ENCODE assay signal across 17 mouse cellular contexts in the genomic region with DNA sequence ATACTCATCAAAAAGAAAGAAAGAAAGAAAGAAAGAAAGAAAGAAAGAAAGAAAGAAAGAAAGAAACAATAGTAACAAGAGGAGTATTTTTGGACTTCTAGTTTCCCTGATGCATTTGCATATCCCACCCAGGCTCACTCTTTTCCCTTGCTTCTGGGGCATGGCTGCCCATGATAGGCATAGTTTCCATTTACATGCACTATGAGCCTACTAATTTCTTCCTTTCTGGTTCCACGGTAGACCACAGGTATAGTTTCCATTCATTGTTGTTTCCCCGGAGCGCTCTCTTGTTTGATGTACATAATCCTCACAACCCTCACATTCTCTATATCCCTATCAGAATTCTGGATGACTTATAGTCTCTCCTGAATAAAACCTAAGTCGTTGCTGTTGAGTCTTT.
"Had no signal": no experiment of that assay in that cellular context is flagged by ENCODE, and none has a peak within 500 bp of the region (broad histone marks: within the 10 kb centered on the region; RNA-seq: fewer than 3 reads in every experiment).

No protein-coding gene starts in this region.

- H3K4me1 ChIP-seq: lung, embryonic 15.5 days; midbrain, embryonic 13.5 days; midbrain, embryonic 15.5 days; neural tube, embryonic 12.5 days; stomach, embryonic 15.5 days had no signal

- DNase-seq: liver, postnatal 0 days; lung, adult 2 months; lung, postnatal 14 days; lung, postnatal 36 days; right cerebral cortex, postnatal 14 days; thymus, adult 18-20 months; thymus, postnatal 14 days; thymus, postnatal 36 days had no signal

- H3K36me3 ChIP-seq: lung, embryonic 15.5 days; midbrain, embryonic 13.5 days; midbrain, embryonic 15.5 days; neural tube, embryonic 12.5 days; stomach, embryonic 15.5 days had no signal

- H3K9ac ChIP-seq: liver, postnatal 0 days; lung, embryonic 15.5 days; midbrain, embryonic 13.5 days; midbrain, embryonic 15.5 days; neural tube, embryonic 12.5 days; stomach, embryonic 15.5 days had no signal

- H3K27ac ChIP-seq: lung, embryonic 15.5 days; macrophage; midbrain, embryonic 13.5 days; midbrain, embryonic 15.5 days; neural tube, embryonic 12.5 days; stomach, embryonic 15.5 days had no signal

- H3K4me2 ChIP-seq: lung, embryonic 15.5 days; midbrain, embryonic 11.5 days; midbrain, embryonic 13.5 days; midbrain, embryonic 15.5 days; neural tube, embryonic 12.5 days; stomach, embryonic 15.5 days had no signal

- H3K9me3 ChIP-seq: lung, embryonic 15.5 days; midbrain, embryonic 15.5 days; neural tube, embryonic 12.5 days; stomach, embryonic 15.5 days had no signal

- H3K4me3 ChIP-seq: lung, embryonic 15.5 days; megakaryocyte, embryonic 14.5 days; midbrain, embryonic 13.5 days; midbrain, embryonic 15.5 days; neural tube, embryonic 12.5 days; stomach, embryonic 15.5 days had no signal

- H3K27me3 ChIP-seq: lung, embryonic 15.5 days; midbrain, embryonic 13.5 days; midbrain, embryonic 15.5 days; neural tube, embryonic 12.5 days; stomach, embryonic 15.5 days had no signal

- ATAC-seq: liver, postnatal 0 days; lung, postnatal 0 days; midbrain, embryonic 13.5 days; midbrain, embryonic 15.5 days had no signal
